Mouse (Mus musculus) adrenal gland, adult 2 months (tissue): ENCODE results near the gene Baiap2. TPM values are rescaled to one million over a fixed set of nuclear protein-coding genes. Genes with fewer than 3 reads are reported as not detected.
A peak's percentile ranks its signal among the peaks of the same experiment; 100 is the strongest.

ENCODE experiments used
- DNase-seq: peaks from one replicate; pipeline ENCODE4 v3.0.0; 2021
- polyA plus RNA-seq: library from polyadenylated mRNA; depleted of rRNA; stranded (reverse); fragments of >200 nt; gene quantifications from 2 replicates; pipeline ENCODE4 v1.2.3, GENCODE M21; 2012
- total RNA-seq, 2 experiments: library from RNA; stranded (reverse); gene quantifications; 2 replicates each; pipeline ENCODE4 v1.2.3; 2021

The Baiap2 gene
- total and polyA plus RNA-seq, 3 experiments: 17.0 to 42.3 (median 23.2) TPM

GRCm38 (mm10) chr11:119919897-119920296 lies 22.7 kb upstream of the Baiap2 start:
- DNase-seq: peak; percentile 67

- no peak for DNase-seq
Observed at GRCm38 (mm10) chr11:119920668-119921067, 21.9 kb upstream of the Baiap2 start.

DNA sequence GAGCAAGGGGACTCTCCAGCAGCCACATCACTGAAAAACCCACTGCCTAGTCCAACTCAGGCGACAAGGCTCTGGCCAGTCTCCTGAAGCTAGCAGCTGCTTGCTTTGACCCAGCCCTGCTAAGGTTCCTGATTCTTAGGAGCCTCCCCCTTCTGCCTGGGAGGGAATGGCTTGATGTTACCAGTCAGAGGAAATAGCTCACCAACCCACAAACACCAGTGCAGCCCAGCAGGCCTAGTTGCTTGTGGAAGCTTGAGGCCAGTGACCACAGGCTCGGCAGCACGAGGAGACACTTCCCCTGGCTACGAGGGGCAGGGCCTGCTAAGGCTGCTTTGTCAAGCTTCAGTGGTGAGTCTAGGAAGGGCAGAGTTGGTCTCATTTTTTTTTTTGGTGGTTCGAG lies 17.4 kb upstream of the Baiap2 start:
- no peak for DNase-seq

- DNase-seq: no peak
Observed at GRCm38 (mm10) chr11:119926762-119927161, 15.8 kb upstream of the Baiap2 start.

GRCm38 (mm10) chr11:119928023-119928681 lies 14.4 kb upstream of the Baiap2 start:
- DNase-seq: peak; percentile 62

- no peak for DNase-seq
Observed at GRCm38 (mm10) chr11:119929603-119930265, 12.8 kb upstream of the Baiap2 start.

DNA sequence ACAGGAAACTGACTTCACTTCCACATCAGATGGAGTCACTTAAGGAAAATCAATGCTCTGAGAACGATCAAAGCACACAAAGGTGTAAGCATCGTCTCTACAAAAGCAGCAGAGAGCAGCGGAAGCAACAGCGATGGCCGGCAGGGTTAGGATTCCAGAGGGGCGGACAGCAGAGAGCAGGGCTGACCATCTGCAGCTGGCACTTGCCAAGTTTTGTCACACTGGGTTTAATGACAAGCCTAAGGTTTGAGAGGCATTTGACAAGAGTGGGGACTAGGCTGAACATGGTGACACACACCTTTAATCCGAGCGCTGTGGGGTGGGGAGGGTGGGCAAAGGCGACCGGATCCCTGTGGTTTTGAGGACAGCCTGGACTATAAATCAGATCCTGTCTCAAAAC lies 10.8 kb upstream of the Baiap2 start:
- DNase-seq: no peak

DNA sequence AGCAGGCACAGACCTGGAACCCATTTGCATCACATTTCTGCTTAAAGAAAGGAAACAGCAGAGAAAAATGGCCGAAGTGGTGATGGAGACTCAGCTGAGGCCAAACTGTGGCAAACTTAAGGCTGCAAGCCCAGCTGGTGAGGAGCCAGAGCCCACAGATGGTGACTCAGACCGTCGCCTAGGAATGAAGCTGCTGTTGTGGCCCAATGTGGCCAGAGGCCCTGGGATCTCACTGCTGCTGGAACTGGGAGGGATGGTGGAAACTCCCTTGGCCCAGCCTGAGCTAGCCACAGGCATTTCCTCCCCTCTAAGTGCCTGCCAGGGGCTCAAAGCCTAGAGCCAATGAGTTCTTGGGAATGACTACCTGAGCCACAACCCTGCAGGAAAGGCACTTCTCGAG lies 9.4 kb upstream of the Baiap2 start:
- peak; percentile 75 for DNase-seq

GRCm38 (mm10) chr11:119933819-119934583 lies 8.6 kb upstream of the Baiap2 start:
- DNase-seq: no peak

DNA sequence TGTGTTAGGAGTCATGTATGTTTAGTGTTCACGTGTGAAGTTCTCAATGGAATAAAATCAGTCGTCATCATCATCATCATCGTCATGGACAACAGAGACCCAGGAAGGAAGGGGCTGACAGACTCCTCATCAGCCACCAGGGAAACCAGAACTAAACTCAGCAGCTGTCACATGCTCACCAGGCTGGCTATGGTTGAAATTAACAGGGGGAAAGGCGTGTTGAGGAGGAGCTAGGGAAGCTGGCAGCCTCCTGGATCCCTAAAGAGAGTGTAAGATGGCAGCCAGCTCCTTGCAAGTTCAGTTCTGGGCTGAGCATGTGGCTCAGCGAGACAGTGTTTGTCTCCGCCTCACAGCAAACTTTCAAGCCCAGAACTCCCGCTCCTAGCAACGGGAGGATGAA lies 7.8 kb upstream of the Baiap2 start:
- no peak for DNase-seq

DNA sequence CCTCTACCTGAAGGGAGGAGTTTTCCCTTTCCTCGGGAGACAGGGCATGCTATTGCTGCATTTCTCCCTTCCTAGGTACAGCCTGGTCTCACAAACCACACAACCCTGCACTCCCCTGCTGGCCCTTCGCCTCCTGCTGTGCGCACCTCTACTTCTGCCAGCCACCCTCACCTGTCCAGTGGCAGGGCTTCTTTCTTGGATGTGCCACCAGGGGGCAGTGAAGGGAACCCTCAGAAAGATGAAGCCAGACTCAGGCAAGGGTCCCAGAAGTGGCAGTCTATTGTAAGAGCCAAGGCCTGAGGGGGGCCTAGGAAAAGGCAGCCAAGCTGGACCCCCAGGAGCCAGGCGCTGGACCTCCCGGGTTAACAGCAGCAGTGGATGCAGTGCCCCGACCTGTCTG lies 7.1 kb upstream of the Baiap2 start:
- DNase-seq: peak; percentile 65

- no peak for DNase-seq
Observed at GRCm38 (mm10) chr11:119936456-119936855, 6.1 kb upstream of the Baiap2 start.

- no peak for DNase-seq
Observed at GRCm38 (mm10) chr11:119937216-119937615, 5.3 kb upstream of the Baiap2 start.

GRCm38 (mm10) chr11:119937772-119938502 lies 4.6 kb upstream of the Baiap2 start:
- no peak for DNase-seq

GRCm38 (mm10) chr11:119939073-119939710 lies 3.4 kb upstream of the Baiap2 start:
- no peak for DNase-seq

DNA sequence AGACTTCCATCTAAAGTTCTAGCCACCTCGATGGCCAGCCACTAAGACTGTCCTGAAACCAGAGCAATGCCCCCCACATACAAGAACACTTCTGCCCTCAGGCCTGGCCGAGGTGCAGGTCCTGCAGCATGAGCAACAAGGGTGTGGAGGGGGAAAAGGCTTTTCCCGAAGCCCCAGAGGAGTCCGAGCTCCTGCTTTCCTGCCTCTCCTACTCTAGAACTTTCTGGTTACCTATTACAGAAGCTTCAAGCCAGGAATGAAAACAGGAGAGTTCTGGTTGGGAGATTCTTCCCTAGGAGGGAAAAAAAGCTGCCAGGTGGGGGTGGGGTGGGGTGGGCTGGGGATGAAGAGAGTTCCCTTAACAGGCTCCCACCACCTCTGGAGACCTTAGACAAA lies 2.9 kb upstream of the Baiap2 start:
- no peak for DNase-seq

DNA sequence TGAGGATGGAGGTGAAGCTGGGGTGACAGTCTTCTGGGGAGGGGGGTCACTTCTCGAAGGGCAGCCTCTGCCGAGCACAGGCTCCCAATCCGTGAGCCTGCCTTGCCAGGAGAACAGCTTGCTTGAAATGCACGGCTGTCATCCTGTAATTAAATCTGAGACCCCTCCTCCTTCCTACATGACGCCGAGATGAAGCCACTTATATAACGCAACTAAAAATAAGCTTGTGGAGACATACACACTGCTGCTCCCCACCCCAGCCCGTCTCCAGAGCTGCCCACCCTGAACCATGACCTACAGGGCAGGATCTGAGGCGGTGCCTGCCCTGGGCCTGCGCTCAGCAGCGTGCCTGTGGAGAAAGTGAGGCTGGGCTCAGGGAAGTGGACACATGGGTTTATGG lies 2.4 kb upstream of the Baiap2 start:
- no peak for DNase-seq

DNA sequence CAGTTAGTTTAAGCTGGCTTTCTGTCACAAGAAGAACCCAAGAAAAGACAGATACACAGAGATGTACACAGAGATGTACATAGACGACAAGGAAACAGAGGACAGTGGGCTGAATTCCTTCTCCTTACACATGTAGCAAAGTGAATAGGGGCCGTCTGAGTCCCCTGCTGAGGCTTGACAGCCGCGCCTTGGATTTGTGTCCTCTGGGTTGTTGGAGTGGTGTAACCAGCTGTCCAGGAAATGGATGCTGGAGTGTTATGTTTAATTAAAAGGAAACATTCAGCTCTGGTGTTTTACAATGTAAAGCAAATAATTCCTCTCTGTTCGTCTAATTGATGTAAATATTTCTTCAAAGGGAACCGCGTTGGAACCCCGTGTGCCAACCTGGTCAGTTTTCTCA lies 769 bp upstream of the Baiap2 start:
- no peak for DNase-seq

- no peak for DNase-seq
Observed at GRCm38 (mm10) chr11:119942201-119942726, 299 bp upstream of the Baiap2 start.

- no peak for DNase-seq
Observed at GRCm38 (mm10) chr11:119943428-119943988, 945 bp downstream of the Baiap2 start.

DNA sequence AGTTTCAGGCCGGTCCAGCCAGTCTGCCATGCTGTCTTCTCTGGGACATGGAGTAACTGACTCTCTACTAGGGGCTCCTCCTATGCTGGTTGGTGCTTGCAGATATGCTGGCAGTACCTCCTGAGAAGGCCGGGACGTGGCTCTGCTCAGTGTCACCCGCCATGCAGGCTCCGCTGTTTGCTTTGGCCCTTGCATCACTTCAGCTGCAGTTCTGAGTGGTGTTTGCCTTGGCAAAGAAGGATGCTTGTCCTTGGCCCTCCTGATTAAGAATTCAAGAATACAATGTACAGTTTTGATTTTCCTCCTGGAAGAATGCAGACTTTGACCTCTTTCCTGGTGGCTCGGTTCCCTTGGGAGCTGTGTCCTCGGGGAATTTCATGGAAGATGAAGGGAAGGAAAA lies 2.8 kb downstream of the Baiap2 start:
- DNase-seq: peak; percentile 58
